Mouse (Mus musculus): ENCODE measurements at regions not wholly inside any gene's neighbourhood (a gene's known extent, or its start where the extent isn't known, plus 50 kb on each side); places are given as distances from the start of the nearest gene placed in this dataset.

DNA sequence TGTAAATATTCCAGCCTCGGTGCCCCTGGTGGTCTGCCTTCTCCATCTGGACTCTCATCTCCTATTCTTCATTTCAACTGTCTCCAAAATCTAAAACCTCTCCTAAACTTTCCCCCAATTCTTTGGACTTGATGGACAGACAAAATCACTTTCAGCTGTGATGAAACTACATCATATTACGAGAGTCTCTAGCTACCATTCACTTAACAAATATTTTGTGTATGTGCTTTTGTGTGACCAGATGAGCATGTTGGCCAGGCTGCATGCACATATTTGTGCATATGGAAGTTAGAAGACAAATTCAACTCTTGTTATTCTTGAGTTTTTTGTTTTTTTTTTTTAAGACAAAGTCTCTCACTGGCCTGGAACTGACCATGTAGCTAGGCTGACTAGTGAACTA is 559.4 kb upstream of the Cdh11 start:
- no peak for DNase-seq (ENCODE audit: low spot score in 2 of 2)

DNA sequence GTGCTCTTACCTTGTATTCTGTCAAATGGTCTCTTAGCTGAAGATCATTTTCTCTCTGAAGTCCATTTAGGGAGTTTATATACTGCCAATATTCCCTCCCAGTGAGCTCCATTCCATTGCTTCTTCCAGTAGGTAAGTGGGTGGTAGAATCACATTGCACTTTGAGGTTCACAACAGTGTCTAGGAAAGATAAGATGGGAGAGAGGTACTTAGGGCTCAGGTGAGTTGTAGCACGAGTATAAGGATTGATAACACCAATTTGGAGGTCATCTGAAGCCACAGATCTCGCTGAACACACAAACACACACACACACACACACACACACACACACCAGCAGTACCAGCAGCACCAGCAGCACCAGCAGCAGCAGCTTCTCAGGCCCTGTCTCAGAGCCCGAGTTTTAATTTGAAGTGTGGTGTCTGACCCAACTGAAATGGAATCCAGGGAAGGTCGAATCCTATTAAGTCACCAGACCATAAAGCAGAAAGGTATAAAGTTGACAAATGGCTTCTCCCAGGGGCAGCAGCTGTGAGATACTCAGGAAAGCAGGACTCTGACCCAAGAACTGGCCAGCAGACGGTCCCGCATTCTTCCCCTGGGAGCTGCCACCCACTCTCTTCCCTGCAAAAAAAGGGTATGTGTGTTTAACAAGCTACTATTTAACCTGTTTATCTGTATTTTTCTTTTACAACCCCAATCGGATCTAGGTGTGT is 561.9 kb upstream of the Cdh11 start:
- no peak for DNase-seq (ENCODE audit: low spot score in 2 of 2)

DNA sequence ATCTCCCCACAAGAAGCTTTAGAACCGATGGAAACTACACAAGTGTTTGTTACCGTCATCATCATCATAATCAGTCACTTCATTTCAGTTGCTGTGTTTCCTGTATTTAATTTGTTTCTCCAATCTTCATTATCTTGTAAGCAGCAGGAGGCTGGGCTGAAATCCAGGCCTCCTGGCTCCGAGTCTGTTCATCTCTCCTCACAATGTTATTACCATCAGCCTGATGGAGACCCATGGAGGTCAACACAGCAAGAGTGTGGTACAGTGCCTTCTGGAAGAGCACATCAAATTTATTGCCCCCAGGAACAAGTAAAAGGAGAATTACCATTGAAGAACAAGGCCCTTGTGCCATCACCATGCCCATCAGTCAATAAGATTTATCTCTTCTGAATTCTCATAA is 576.3 kb upstream of the Cdh11 start:
- DNase-seq (ENCODE audit: low spot score in 2 of 2) = no peak

DNA sequence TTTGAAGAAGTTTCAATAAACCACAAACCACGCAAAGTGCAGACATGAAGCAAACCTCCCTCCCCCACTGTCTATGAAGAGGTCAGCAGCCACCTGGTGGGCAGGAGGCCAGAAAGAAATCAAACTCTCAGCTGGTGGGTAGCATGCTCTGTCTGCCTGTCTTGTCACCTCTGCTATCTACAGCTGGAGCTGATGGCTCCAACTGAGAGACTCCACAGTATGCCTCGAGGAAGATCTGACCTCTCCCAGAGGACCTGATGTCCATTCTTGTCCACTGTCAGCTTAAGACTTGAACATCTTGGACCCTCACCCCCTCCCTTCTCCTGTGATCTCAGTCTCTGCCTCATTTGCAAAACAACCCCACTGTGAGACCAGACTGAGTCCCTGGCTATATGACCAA is 585.0 kb upstream of the Cdh11 start:
- no peak for DNase-seq (ENCODE audit: low spot score in 2 of 2)

DNA sequence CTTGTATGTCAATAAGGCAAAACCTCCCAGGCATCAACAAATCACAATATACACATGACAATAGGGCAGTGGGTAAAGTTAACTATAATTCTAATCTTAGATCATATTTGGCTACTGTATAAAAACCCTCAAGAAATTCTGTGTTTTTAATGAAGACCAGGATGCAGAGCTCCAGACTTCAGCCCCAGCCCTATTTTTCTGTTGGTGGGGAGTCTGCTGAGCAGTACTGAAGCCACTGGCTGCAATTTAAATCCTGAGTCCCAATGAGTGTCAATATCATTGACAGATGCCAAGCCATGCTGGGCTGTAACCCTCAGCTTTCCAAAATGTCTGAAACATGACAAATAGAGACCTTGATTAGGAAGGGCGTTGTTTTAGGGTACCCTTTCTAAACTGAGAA is 587.6 kb upstream of the Cdh11 start:
- DNase-seq (ENCODE audit: low spot score in 2 of 2) = no peak

DNA sequence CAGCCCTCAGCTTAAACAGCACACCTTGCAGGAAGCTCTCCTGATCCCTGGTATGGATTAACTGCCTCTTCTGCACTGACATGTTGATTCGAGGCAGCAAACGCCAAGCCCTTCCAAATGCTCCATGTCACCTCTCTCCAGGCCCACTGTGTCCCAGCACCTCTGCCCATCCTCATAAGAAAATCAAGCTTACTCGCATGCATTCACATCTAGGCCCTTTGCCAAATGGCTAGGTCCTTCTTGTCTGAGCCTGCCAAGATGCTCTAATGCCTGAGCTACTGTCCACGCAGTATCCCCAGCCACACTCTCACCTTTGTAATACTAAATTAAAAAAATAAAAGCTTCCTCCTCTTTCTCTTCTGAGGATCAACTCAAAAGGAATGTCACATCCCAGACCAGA is 588.7 kb upstream of the Cdh11 start:
- DNase-seq (ENCODE audit: low spot score in 2 of 2) = no peak

DNA sequence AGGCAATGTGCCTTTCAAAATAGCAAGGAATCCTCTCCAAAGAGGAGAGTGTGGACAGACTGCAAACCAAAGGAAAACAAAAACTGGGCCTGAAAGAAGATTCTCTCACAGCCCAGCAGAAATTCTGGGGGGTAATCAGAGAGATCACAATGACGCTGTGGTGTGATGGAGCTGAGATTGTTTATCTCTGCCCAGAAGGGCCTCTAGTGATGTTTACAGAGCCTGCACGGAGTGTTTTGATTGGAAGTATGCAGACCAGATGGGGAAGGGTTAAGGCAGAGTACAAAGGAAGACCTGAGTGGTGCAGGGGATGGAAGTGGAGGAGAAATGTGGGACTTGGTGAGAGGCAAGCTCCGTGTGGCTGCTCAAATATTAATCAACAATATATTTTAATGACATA is 593.1 kb upstream of the Cdh11 start:
- DNase-seq (ENCODE audit: low spot score in 2 of 2) = no peak

DNA sequence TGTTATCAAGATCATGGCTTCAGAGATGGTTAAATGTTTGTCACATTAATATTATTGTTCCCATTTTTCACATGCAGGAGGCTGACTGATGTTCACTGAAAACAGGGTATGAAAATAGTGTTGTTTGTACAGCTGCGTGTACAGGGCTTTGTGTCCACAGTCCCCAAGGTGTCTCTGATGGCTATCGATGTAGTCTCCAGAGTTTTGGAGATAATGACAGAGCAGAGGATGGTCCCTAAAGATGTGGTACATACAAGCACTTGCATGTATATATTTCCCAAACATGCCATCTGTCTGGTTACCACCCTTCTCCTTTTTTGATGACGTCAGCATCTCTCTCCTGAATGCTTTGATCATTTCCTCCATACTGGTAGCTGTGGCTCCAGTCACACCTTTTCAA is 596.1 kb upstream of the Cdh11 start:
- DNase-seq (ENCODE audit: low spot score in 2 of 2) = no peak

DNA sequence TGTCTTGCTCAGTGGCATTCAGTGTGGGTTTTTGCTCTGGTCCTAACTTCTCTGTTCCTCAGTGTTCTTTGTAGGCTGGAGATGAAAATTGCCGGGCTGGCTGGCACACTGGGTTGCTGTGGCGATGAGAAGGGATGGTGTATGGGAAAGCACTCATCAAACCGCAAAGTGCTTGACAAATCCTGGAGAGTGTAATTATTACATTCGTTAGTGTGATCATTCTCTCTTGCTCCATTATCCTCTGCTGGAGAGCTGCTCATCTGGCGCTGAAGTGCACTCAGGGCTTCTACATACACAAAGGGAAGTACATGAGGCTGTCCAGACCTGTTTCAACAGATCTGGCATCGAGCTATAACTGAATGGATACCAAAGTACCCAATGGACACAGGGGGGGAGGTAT is 605.9 kb upstream of the Cdh11 start:
- no peak for DNase-seq (ENCODE audit: low spot score in 2 of 2)

DNA sequence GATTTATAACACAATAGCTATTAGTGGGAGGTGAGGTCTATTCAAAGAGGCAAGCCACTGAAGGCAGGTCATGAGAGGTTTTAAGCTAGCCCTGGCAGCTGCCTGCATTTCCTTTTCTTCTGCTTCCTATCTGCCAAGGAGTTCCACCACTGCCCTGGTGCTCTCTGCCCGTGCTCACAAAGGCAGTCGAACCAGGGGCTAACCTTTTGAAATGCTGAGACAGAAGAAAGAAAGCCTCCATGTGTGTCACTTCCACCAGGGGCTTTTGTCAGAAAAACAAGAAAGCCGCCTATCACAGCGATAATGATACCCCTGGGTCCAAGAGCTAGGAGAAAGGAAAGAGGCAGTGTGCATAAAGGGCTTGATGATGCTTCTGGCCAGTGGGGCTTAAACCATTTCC is 609.9 kb upstream of the Cdh11 start:
- no peak for DNase-seq (ENCODE audit: low spot score in 2 of 2)

DNA sequence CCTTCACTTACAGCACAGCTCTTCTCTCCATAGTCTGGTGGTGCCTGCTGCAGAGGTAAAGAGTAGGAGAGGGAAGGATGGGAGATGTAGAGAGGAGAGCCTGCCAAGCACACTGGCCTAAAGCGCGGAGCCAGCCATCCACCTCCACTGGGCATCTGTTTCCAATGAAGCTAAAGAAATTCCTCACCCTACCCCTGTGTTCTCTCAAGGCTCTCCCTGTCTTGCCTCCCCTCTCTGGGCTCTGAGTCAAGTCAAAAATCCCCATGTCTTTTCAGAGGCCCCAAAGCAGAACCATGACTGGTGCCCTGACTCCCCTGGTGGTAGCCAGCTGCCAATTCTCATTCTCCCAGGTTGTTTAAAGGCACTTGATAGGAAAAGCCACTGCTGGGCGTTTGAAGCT is 612.7 kb upstream of the Cdh11 start:
- no peak for DNase-seq (ENCODE audit: low spot score in 2 of 2)

DNA sequence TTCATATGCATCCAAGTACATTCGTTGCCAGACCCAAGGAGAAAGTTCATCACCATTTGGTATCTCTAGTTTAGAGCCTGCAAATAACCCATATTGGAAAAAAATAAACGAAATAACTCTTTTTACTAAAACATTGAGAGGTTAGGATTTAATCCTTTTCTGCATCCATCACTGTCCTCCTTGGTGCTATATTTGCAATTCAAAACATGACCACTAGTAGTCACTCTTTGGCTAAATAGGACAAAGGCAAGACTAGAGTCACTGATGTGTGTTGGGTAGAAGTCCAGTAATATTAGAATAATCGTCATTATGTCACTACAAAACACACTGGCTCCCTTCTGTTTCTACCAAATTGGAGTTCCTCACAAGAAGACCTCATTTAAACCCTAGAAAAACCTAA is 614.0 kb upstream of the Cdh11 start:
- DNase-seq (ENCODE audit: low spot score in 2 of 2) = no peak

DNA sequence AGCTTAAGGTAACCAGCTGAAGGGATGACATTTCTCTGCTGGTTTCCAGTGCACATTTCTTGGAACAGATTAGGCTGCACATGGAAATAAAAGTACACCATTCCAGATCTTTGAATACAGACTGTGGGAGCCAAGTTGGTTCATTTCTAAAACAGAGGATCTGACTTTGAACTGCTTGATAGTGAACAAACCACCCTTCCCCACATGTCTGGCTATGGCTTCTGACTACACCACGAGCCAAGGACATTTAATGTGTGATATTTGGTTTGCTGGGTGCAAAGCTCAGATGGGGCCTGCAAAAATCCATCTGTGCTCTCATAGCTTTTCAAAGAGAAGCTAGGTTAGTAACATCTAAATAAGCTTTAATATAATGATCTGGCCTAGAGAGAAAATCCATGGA is 614.7 kb upstream of the Cdh11 start:
- DNase-seq (ENCODE audit: low spot score in 2 of 2) = peak in 1 of 2 experiments; percentile 22

DNA sequence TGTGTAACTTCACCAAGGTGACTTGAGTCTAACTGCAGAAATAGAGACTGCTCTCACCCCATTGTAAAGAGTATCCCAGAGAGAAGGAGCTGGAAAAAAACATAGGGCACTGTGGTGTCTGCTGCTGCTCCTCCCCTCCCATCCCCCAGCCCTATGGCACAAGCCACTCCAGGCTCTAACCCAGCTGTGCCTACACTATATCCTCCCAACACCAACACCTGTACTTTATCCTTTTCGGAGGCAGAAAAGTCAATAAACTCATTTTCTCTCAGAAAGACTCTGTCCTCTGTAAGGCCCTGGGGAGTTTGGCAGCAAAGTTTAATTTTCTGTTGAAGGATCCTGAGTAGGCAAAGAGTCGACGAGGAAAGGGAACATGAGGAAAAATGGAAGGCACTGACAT is 617.3 kb upstream of the Cdh11 start:
- DNase-seq (ENCODE audit: low spot score in 2 of 2) = no peak

DNA sequence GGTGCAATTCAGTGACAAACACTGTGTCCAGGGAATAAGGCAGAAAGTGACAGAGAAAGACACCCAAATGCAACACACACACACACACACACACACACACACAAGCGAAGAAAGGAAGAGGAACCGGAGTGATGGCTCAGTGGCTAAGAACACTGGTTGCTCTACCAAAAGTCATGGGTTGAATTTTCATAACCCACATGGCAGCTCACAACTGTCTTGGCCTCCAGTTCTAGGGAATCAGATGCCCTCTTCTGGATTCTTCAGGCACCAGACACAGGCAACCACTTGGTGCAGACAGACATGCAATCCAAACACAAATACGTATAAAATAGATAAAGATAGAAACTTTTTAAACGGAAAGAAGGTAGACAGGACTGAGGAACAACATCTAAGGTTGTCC is 618.4 kb upstream of the Cdh11 start:
- DNase-seq (ENCODE audit: low spot score in 2 of 2) = no peak

DNA sequence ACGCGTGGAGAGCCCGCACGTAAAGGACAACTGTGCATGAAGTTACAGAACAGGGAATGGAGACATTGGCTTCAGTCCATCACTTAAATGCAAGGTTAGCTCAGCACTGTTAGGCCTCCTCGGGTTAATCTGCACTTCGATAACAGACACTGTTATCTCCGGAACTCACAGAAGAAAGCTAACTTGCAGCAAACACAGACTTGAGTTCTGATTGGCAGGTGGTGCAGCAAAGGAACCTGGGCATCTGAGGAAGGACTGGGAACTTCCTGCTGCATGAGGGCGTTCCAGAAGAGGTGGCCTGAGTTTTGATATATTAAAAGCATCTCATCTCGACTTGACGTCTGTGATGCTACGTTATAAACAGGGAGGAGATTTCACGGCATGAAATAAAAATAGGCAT is 620.3 kb upstream of the Cdh11 start:
- no peak for DNase-seq (ENCODE audit: low spot score in 2 of 2)

DNA sequence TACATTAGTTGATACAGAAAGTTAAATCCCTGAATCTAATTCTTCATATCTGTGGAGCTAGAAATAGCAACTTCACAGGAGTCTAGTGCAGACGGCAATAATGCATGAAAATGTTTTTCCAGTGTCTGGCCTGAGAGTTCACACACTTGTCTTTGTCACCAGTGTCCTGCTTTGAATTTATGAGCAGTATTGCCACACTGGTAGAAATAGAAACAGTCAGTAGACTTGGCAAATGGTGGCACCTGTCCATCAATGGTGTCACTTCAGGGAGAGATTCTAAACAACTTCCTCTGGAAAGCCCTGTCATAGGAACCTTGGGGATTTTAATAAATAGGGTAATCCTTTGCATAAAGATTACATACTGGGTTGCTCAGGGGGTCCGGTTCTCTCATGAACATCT is 621.5 kb upstream of the Cdh11 start:
- no peak for DNase-seq (ENCODE audit: low spot score in 2 of 2)

DNA sequence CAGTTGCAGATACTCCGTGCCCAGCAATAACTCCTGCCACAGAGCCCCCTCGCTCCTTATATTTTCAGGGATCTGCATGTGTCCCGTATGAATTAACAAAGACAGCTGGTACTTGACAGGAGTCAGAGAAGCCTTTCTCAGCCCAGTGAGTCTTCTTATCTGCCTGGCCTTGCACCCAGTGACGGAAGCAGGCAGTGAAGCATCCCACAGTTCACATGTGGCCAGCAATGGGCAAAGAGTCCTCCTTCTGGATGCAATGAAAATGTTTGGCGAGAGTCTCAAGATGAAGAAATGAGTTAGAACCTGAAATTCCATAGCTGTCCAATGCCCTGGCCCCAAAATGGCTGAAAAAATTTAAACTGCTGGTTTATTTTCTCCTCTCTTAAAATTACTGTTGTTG is 622.2 kb upstream of the Cdh11 start:
- DNase-seq (ENCODE audit: low spot score in 2 of 2) = no peak

DNA sequence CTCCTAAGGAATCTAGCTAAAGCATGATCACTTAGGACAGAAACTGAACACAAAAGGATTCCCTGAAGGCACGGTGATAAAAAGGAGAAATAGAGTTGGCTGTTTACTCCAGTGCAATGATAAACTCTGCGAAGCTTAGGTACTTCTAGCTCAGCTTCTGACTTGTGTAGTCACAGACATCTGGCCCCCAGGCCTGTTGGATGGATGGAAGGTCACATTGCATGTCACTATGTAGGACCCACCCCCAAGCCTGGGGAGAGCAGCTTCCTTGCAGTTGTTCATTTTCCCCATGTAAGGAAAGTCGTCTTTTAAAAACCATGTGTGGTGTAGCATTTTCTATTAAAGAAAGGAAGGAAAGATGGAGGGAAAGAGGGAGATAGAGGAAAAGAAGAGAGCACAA is 623.0 kb upstream of the Cdh11 start:
- DNase-seq (ENCODE audit: low spot score in 2 of 2) = no peak

DNA sequence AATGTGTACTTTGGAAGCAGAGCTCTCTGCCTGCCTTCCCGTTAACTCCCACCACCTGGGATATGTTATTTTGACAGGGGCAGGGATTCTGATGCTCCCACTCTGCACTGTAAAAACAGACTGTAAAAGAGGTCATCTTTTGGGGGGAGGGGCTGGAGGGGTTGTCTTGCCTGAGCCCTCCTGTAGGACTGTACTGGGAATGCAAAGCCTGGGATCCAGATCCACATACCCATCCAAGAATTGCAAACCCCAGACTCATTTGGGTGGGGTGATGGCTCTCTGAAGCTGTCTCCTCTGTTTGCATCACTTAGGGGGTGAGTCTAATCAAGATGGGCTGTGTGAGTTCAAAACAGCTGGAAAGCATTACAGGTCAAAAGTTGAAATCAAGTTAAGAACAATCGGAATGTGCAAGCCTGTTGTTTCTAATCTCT is 623.7 kb upstream of the Cdh11 start:
- DNase-seq (ENCODE audit: low spot score in 2 of 2) = no peak

DNA sequence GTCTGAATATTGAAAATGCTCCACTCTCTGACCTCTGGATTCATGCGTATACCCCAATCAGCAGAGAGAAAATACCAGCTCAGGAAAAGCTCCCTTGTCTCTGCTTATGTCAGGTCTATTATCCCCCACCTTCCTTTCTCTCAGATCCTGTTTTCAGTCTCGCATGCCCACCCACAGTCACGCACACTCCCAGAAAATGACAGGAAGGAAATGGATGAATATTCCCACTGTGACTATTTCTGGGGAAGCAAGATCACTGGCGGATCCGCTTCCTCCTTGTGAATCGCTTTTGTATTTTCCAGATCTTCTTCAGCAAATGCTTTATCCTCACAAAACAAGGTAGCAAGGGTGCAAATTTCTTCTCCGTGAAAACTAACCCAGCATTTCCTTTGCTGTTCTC is 627.3 kb upstream of the Cdh11 start:
- no peak for DNase-seq (ENCODE audit: low spot score in 2 of 2)

DNA sequence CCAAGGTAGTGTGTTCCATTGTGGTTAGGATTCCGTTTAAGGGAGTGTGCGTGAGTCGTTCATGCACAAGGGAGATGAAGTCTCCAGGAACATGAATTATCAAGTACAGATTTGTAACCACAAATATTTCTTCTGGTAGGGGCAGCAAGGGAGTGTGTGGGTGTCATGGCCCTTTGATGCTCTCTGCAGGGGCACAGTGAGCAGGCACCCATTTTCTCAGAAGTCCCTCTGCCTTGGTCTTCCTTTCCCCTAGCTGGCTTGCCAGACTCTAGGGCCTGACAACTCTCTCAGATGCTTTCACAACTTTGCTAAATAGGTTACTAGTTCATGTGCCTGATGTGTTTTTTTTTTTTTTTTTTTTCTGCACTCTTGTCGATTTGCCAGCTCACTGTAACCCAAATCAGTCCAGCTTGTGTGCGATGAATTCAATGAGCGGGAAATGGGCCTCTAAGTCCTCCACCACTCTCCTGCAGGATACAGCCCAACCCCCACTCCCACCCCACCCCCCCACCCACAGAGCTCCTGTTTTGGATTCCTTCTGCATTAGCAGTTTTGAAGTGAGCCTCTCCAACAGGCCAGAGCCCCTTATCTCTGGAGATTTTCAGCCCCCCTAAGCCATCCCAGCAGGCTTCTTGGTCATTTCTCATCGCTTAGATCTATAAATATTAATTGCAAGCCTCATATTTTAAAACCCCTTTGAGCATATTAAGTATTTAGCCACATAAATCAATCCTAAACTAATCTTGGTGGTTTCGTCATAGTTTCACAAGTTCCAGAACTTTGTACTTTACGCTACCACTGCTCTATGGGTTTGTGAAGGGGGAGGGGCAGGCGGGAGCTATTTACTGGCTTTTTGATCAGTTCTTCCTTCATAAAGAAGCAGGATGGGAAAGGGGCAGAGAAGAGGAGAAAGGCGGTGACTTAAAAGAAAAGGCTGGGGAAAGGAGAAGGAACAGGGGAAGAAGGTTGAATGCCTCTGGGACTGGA is 628.4 kb upstream of the Cdh11 start:
- no peak for DNase-seq (ENCODE audit: low spot score in 2 of 2)

Data from layer of hippocampus, postnatal 10 days (tissue).